15 mouse cellular contexts compared by ENCODE assay signal in the genomic region with DNA sequence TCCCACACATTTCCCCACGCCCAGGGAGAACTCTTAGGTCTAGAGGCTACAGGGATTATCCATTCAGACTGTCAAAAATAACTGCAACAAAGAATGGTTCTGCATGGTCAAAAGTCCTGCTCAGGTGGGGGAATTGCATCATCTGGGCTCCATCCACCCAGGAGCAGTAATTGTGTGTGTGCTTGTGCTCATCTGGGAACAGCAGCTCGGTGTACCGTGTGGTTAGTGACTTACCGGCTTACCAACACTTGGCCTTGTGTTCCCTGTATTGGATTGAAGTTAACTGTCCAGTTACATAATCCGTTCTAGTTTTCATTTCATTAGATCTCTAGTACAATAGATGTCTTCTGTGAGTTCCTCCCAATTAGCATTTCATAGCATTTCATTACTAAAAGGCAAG.
"Had no signal": no experiment of that assay in that cellular context is flagged by ENCODE, and none has a peak within 500 bp of the region (broad histone marks: within the 10 kb centered on the region; RNA-seq: fewer than 3 reads in every experiment).

No protein-coding gene starts in this region.

- DNase-seq: layer of hippocampus, adult 9-11 months; lung, postnatal 10 days; lung, postnatal 36 days; thymus, adult 18-20 months; thymus, postnatal 36 days had no signal

- ATAC-seq: liver, embryonic 12.5 days had no signal

- H3K4me2 ChIP-seq: liver, embryonic 15.5 days had no signal

- H3K4me3 ChIP-seq: kidney, embryonic 15.5 days; layer of hippocampus, adult 2 months; limb, embryonic 10.5 days; limb, embryonic 13.5 days; liver, embryonic 12.5 days; liver, embryonic 15.5 days; megakaryocyte, embryonic 14.5 days; neural tube, embryonic 13.5 days had no signal

- H3K27me3 ChIP-seq: kidney, embryonic 15.5 days; limb, embryonic 13.5 days; liver, embryonic 12.5 days; liver, embryonic 15.5 days; lung, embryonic 15.5 days; megakaryocyte, embryonic 14.5 days; neural tube, embryonic 13.5 days had no signal

- H3K4me1 ChIP-seq: liver, embryonic 12.5 days; liver, embryonic 15.5 days; megakaryocyte, embryonic 14.5 days had no signal

- H3K9me3 ChIP-seq: kidney, embryonic 15.5 days; limb, embryonic 10.5 days; limb, embryonic 13.5 days; liver, embryonic 12.5 days; liver, embryonic 15.5 days; lung, embryonic 15.5 days; megakaryocyte, embryonic 14.5 days; midbrain, embryonic 10.5 days; neural tube, embryonic 13.5 days had no signal

- H3K27ac ChIP-seq: kidney, embryonic 15.5 days; layer of hippocampus, adult 2 months; limb, embryonic 10.5 days; limb, embryonic 13.5 days; liver, embryonic 12.5 days; liver, embryonic 15.5 days; lung, embryonic 15.5 days; neural tube, embryonic 13.5 days had no signal

- H3K36me3 ChIP-seq: kidney, embryonic 15.5 days; limb, embryonic 10.5 days; limb, embryonic 13.5 days; liver, embryonic 12.5 days; liver, embryonic 15.5 days; lung, embryonic 15.5 days; midbrain, embryonic 10.5 days; neural tube, embryonic 13.5 days had no signal

- H3K9ac ChIP-seq: kidney, embryonic 15.5 days; limb, embryonic 13.5 days; liver, embryonic 12.5 days; liver, embryonic 15.5 days; lung, embryonic 15.5 days; neural tube, embryonic 13.5 days had no signal
